Mouse (Mus musculus) brain, embryonic 14.5 days (tissue): ENCODE data around the gene Ppp1r3c. TPM values are rescaled to one million over a fixed set of nuclear protein-coding genes. Genes with fewer than 3 reads are reported as not detected.

Experiments used
- DNase-seq: peaks from one replicate; pipeline ENCODE4 v3.0.0-alpha.2; 2011; ENCODE audit warnings: low read depth
- CTCF ChIP-seq: fragments of 200-500 bp; IDR thresholded peaks from 2 replicates; pipeline ENCODE4 v1.5.1; 2012; ENCODE audit warnings: inconsistent platforms, mild to moderate bottlenecking, moderate library complexity, borderline replicate concordance; ENCODE audit not compliant: insufficient read depth, insufficient read length; ENCODE audit errors: extremely low read depth
- POLR2A ChIP-seq: fragments of 200-500 bp; IDR thresholded peaks from 2 replicates; pipeline ENCODE4 v1.6.1; 2012; ENCODE audit warnings: mild to moderate bottlenecking, inconsistent platforms, borderline replicate concordance; ENCODE audit not compliant: poor library complexity, insufficient read depth, insufficient read length, severe bottlenecking; ENCODE audit errors: extremely low read depth
- polyA plus RNA-seq: library from polyadenylated mRNA; depleted of rRNA; stranded (reverse); fragments of >200 nt; gene quantifications from 2 replicates; pipeline ENCODE4 v1.2.3, GENCODE M21; 2012; rRNA removed

Gene Ppp1r3c
- polyA plus RNA-seq, 1 experiment, result 8.7 TPM

DNA sequence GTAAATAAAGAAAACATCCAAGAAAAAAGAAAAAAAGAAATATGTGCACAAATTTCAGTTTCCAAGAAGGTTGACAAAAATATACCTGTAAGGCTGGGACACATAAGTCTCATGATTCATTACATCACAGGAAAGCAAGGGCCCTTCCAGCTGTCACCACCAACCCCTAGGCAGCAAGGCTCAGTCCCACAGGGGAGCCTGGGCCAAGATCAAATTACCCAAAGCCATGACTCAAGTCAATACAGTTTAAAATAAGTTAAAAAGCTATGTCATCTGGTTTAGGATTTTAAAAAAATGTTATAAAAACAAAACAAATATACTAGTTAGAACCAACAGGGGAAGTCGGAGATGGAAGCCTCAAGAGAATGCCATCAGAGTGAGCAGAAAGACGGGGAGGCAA lies 45.2 kb downstream of the Ppp1r3c start:
- DNase-seq, result no peak
- TF ChIP-seq CTCF, result no peak
- TF ChIP-seq POLR2A, result no peak

DNA sequence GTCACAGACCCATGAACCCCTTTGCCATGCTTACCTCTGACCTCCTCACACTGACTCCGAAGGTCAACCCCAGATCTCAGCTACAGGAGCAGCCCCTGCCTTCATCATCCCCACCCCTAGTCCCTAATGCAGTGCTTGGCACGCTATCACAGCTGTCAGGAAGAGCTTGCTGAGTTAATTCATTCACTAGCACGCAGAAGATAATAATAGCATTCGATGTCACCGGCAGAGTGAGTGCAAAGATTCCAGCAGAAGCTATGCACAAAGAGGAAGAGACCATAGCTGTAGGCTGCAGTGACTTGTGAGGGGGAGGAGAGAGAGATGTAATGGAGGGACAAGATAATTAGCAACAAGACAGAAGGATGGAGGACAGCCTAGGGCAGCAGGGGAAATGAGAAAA lies 47.2 kb downstream of the Ppp1r3c start:
- peak; percentile 72 for DNase-seq
- TF ChIP-seq POLR2A (no peak), CTCF (no peak)

DNA sequence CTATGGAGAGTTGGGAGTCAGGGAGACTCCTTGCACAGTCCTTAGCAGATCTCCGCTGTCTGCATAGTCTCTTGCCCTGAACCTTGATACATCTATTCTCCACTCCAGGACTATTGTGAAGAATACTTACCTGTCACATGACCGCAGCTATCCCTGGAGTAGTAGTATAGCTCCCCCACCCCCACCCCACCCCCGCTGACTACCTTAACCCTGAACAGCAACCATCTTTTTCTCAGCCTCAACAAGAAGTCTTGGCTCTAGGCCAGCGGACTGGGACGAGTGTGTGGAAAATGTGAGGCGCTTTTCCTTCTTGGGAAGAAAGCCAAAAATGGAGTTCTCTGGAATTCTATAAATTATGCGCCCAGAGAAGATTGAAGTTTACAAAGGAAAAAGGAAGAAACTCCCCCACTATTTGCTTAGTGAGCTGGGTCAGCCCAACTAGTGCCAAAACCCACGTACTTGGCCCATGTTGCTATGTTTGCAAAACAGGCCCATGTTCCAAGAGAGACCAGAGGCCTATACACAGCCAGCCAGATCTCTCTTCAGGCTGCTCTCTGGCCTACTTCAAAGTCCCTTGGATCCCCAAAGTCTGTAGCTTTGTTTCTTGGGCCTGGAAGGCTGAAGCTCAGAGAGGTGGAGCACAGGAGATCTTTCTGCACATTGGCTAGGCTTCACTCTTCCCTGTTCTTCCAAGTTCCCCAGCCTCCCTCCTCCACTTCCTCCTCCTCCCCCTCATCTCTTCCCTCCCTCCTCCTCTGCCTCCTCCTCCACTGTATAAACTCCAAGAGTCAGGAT lies 48.4 kb downstream of the Ppp1r3c start:
- no peak for TF ChIP-seq CTCF
- no peak for TF ChIP-seq POLR2A
- DNase-seq, result peak; percentile 89

- no peak for DNase-seq
- TF ChIP-seq POLR2A (no peak), CTCF (no peak)
Observed at GRCm38 (mm10) chr19:36687044-36687443, 49.4 kb downstream of the Ppp1r3c start.

GRCm38 (mm10) chr19:36686016-36686415 lies 50.4 kb downstream of the Ppp1r3c start:
- no peak for DNase-seq
- no peak for TF ChIP-seq CTCF
- TF ChIP-seq POLR2A, result no peak

DNA sequence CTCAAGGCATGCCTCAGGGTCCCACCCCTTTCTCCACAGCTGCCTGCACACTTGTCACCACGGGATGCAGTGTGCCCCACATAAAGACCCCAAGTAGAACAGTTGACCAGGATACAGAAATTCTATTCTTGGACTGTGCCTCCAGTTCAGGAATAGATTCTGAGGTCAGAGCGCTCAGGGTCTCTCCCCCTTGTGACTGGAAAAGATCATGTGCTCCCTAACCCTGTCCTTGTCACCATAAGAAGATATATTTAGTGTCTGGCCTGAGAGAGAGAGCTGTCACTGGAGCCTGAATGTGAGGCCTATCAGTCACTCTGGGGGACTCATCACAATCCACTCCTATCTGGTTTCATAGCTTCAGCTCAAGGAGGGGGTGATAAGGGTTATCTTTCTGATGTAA lies 53.9 kb downstream of the Ppp1r3c start:
- no peak for TF ChIP-seq POLR2A
- TF ChIP-seq CTCF, result no peak
- DNase-seq, result no peak

Other genes with a start within 250 kb of the Ppp1r3c start
- 15.9 and 17.5 TPM in 2 replicates for gene Hectd2, start 182.0 kb downstream of the Ppp1r3c start, polyA plus RNA-seq
- 88.6 and 119 TPM in 2 replicates for gene Tnks2, start 97.6 kb upstream of the Ppp1r3c start, polyA plus RNA-seq
- gene Fgfbp3, start 183.0 kb upstream of the Ppp1r3c start, polyA plus RNA-seq, result 55.0 and 65.0 TPM in 2 replicates
- gene Btaf1, start 189.4 kb upstream of the Ppp1r3c start, polyA plus RNA-seq, result 12.4 and 15.6 TPM in 2 replicates